Mouse (Mus musculus): Measurements from ENCODE around the gene Hint1. TPM values are rescaled to one million over a fixed set of nuclear protein-coding genes. Genes with fewer than 3 reads are reported as not detected.

Hint1 gene
- polyA plus RNA-seq, 1 experiment = 143 TPM

- Histone ChIP-seq H3K9me3 (ENCODE audit: control insufficient read depth, low read length) (no peaks in the 10 kb centered on the region), H3K4me3 (replicated peaks) (no peak overlapping the region), H3K36me3 (ENCODE audit: control insufficient read depth) (peaks cover 29% of the 10 kb centered on the region), H3K4me1 (ENCODE audit: control insufficient read depth) (no peaks in the 10 kb centered on the region), H3K27me3 (ENCODE audit: control insufficient read depth) (no peaks in the 10 kb centered on the region)
- TF ChIP-seq GATA1 (IDR thresholded peaks at IDR 0.05; ENCODE audit: low read length) (no peak), TAL1 (IDR thresholded peaks at IDR 0.05; ENCODE audit: low read length) (no peak)
Observed at GRCm38 (mm10) chr11:54911201-54911600, 45.0 kb downstream of the Hint1 start.

GRCm38 (mm10) chr11:54911671-54912502 lies 45.7 kb downstream of the Hint1 start:
- H3K4me3 ChIP-seq (replicated peaks) = no peak overlapping the region
- H3K4me1 ChIP-seq (ENCODE audit: control insufficient read depth) = no peaks in the 10 kb centered on the region
- peaks cover 34% of the 10 kb centered on the region for H3K36me3 ChIP-seq (ENCODE audit: control insufficient read depth)
- TF ChIP-seq TAL1 (IDR thresholded peaks at IDR 0.05; ENCODE audit: low read length) (no peak), GATA1 (IDR thresholded peaks at IDR 0.05; ENCODE audit: low read length) (no peak)
- no peaks in the 10 kb centered on the region for H3K27me3 ChIP-seq (ENCODE audit: control insufficient read depth)
- H3K9me3 ChIP-seq (ENCODE audit: control insufficient read depth, low read length) = no peaks in the 10 kb centered on the region

- no peaks in the 10 kb centered on the region for H3K27me3 ChIP-seq (ENCODE audit: control insufficient read depth)
- H3K4me1 ChIP-seq (ENCODE audit: control insufficient read depth) = no peaks in the 10 kb centered on the region
- TF ChIP-seq GATA1 (IDR thresholded peaks at IDR 0.05; ENCODE audit: low read length) = no peak
- no peak for TF ChIP-seq TAL1 (IDR thresholded peaks at IDR 0.05; ENCODE audit: low read length)
- no peak overlapping the region for H3K4me3 ChIP-seq (replicated peaks)
- H3K9me3 ChIP-seq (ENCODE audit: control insufficient read depth, low read length) = no peaks in the 10 kb centered on the region
- H3K36me3 ChIP-seq (ENCODE audit: control insufficient read depth) = peaks cover 42% of the 10 kb centered on the region
Observed at GRCm38 (mm10) chr11:54912503-54913316, 46.5 kb downstream of the Hint1 start.

- Histone ChIP-seq H3K9me3 (ENCODE audit: control insufficient read depth, low read length) (no peaks in the 10 kb centered on the region), H3K36me3 (ENCODE audit: control insufficient read depth) (peaks cover 52% of the 10 kb centered on the region), H3K4me1 (ENCODE audit: control insufficient read depth) (no peaks in the 10 kb centered on the region), H3K4me3 (replicated peaks) (no peak overlapping the region), H3K27me3 (ENCODE audit: control insufficient read depth) (no peaks in the 10 kb centered on the region)
- TF ChIP-seq TAL1 (IDR thresholded peaks at IDR 0.05; ENCODE audit: low read length) = no peak
- no peak for TF ChIP-seq GATA1 (IDR thresholded peaks at IDR 0.05; ENCODE audit: low read length)
Observed at GRCm38 (mm10) chr11:54913841-54914240, 47.7 kb downstream of the Hint1 start.

GRCm38 (mm10) chr11:54917461-54917860 lies 51.3 kb downstream of the Hint1 start:
- no peaks in the 10 kb centered on the region; the same call in 1 of the 2 replicates for H3K4me1 ChIP-seq (ENCODE audit: control insufficient read depth)
- TF ChIP-seq GATA1 (IDR thresholded peaks at IDR 0.05; ENCODE audit: low read length) (no peak), TAL1 (IDR thresholded peaks at IDR 0.05; ENCODE audit: low read length) (no peak)
- H3K36me3 ChIP-seq (ENCODE audit: control insufficient read depth) = peaks cover 55% of the 10 kb centered on the region
- no peaks in the 10 kb centered on the region for H3K9me3 ChIP-seq (ENCODE audit: control insufficient read depth, low read length)
- no peak overlapping the region for H3K4me3 ChIP-seq (replicated peaks)
- H3K27me3 ChIP-seq (ENCODE audit: control insufficient read depth) = no peaks in the 10 kb centered on the region

- TF ChIP-seq GATA1 (IDR thresholded peaks at IDR 0.05; ENCODE audit: low read length) (no peak), TAL1 (IDR thresholded peaks at IDR 0.05; ENCODE audit: low read length) (no peak)
- Histone ChIP-seq H3K4me1 (ENCODE audit: control insufficient read depth) (no peaks in the 10 kb centered on the region; the same call in 1 of the 2 replicates), H3K9me3 (ENCODE audit: control insufficient read depth, low read length) (no peaks in the 10 kb centered on the region), H3K36me3 (ENCODE audit: control insufficient read depth) (peaks cover 61% of the 10 kb centered on the region), H3K4me3 (replicated peaks) (no peak overlapping the region), H3K27me3 (ENCODE audit: control insufficient read depth) (no peaks in the 10 kb centered on the region)
Observed at GRCm38 (mm10) chr11:54918273-54918672, 52.1 kb downstream of the Hint1 start.

Other genes starting within 250 kb of the Hint1 start
- 0.05 and 0.27 TPM in 2 replicates for gene Cdc42se2, start 78.7 kb upstream of the Hint1 start, polyA plus RNA-seq (2012)
- gene Lyrm7, start 5.5 kb upstream of the Hint1 start, polyA plus RNA-seq (2012) = not detected in 2 replicates
- gene Gpx3, start 36.1 kb downstream of the Hint1 start, polyA plus RNA-seq (2012) = 0.79 and 0.86 TPM in 2 replicates
- 3.7 TPM in 2 replicates for gene Tnip1, start 96.5 kb downstream of the Hint1 start, polyA plus RNA-seq (2012)
- 0.23 and 0.47 TPM in 2 replicates for gene Anxa6, start 167.1 kb downstream of the Hint1 start, polyA plus RNA-seq (2012)
- gene Ccdc69, start 211.7 kb downstream of the Hint1 start, polyA plus RNA-seq (2012) = not detected in 2 replicates
- gene Gm2a, start 231.7 kb downstream of the Hint1 start, polyA plus RNA-seq (2012) = 0.05 and 0.12 TPM in 2 replicates

Measured in erythroblast, embryonic 14.5 days (primary cell).